Mouse (Mus musculus) MEL (cell line): ENCODE measurements around the gene Rpl9-ps6.

ENCODE experiments used
- CTCF ChIP-seq, 3 experiments: IDR thresholded peaks in 2 of 3; conservative IDR thresholded peaks in 1 of 3; 2 replicates each; pipeline ENCODE4 v1.5.1; 2011 to 2012; ENCODE audit warnings: low read length in 3 of 3, low read depth in 2 of 3, mild to moderate bottlenecking in 2 of 3, improper control_type of control experiment in 1 of 3, inconsistent platforms in 1 of 3, mixed read lengths in 1 of 3, moderate library complexity in 1 of 3; ENCODE audit not compliant: control insufficient read depth in 1 of 3, insufficient read depth in 1 of 3, poor library complexity in 1 of 3, severe bottlenecking in 1 of 3
- UBTF ChIP-seq: IDR thresholded peaks from 2 replicates; pipeline ENCODE4 v1.6.1; 2012; ENCODE audit warnings: low read depth, mild to moderate bottlenecking, inconsistent platforms, low read length, improper control_type of control experiment, moderate library complexity, borderline replicate concordance; ENCODE audit not compliant: insufficient read depth
- ZMIZ1 ChIP-seq: IDR thresholded peaks from 2 replicates; pipeline ENCODE4 v1.6.1; 2012; ENCODE audit warnings: low read depth, mild to moderate bottlenecking, inconsistent platforms, low read length, improper control_type of control experiment, moderate library complexity
- ZNF384 ChIP-seq: IDR thresholded peaks from 2 replicates; pipeline ENCODE4 v1.6.1; 2012; ENCODE audit warnings: low read depth, mild to moderate bottlenecking, inconsistent platforms, low read length, improper control_type of control experiment

DNA sequence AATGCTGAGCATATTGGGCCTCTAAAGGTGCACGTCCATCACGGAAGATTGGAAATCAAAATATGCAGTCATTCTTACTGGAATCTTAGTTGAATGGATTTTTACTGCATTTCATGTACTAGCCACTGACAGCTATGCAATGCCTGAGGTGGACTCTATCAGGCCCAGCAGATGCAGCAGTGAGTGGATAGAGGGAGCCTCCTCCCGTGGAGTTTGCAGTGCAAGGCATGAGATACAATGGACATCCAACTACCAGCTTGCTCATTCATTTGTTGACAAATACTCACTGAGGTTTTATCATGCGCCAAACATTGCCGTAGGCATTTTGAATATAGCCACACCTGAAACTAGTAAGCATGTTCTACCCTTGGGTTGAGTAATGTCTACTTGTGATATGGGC is 947 bp upstream of the Rpl9-ps6 start:
- TF ChIP-seq UBTF (no peak), CTCF (IDR thresholded peaks at IDR 0.05 in 2 of 3, conservative IDR thresholded peaks at IDR 0.05 in 1 of 3; ENCODE audit: control insufficient read depth in 1 of 3, insufficient read depth in 1 of 3, low read depth in 2 of 3, low read length in 3 of 3, poor library complexity in 1 of 3, severe bottlenecking in 1 of 3) (no peak), ZMIZ1 (no peak), ZNF384 (no peak)
